Mouse (Mus musculus): Measurements from ENCODE around the gene Gm45713. TPM values are rescaled to one million over a fixed set of nuclear protein-coding genes. Genes with fewer than 3 reads are reported as not detected.
A peak's percentile ranks its signal among the peaks of the same experiment; 100 is the strongest.
"Not testable (repeated sequence)": the region's sequence is repeated elsewhere in the genome, so short reads cannot be mapped to it uniquely, and the experiment has no call there.

Gm45713 gene
- total RNA-seq, 2 experiments from 2014 or later: not detected

DNA sequence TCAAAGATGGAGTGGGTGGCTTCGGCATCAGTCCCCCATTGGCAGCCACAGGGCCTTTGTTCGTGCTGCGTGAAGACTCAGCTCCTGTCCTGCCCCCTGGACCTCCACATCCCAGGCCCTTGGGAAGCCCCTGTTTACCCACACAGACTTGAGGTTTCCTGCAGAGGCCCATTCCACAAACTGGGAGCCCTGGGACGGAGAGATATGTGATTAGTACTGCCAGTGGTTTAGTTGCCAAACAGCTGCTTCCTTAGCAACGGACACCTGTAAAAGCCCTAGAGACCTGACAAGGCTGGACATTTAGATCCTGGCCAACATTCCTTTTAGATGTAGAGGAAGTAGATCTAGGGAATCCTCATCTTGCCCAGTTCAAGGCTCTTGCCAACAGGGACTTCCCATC lies 5.9 kb upstream of the Gm45713 start:
- DNase-seq: no peak

- DNase-seq: no peak
These were observed 5.3 kb upstream of the Gm45713 start for GRCm38 (mm10) chr7:45141319-45141718.

DNA sequence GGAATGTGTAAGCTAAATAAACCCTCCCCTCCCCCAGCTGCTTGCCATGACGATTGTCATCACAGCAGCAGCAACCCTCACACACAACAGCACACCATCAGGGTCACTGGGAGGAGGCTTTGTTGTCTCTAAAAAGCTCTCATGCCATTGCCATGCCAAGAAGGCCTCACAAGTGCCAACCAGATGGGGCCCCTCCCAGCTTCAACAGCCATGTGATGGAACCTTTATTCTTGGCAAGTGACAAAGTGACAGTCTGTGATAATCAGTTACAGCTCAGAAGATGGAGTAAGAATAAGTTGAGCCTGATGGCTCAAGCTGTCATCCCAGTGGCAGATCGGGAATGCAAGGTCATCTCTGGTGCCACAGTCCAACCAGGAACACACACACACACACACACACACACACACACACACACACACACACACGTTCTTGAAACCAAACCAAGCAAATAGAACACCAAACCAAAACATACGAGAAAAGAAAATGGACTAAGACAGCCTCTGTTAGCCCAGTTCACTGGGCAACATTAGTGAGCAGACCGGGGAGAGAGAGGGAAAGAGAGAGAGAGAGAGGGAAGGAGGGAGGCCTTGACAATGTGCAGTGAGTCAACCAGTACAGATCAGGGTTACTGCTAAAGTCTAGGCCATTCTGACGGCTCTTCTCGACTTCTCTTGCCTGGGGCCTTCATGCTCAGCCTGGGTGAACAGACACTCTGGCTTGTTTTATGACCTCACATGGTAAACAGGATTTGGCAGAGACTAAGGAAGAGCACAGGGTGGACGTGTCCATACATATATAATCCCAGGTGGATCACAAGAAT lies 4.1 kb upstream of the Gm45713 start:
- DNase-seq: no peak

DNA sequence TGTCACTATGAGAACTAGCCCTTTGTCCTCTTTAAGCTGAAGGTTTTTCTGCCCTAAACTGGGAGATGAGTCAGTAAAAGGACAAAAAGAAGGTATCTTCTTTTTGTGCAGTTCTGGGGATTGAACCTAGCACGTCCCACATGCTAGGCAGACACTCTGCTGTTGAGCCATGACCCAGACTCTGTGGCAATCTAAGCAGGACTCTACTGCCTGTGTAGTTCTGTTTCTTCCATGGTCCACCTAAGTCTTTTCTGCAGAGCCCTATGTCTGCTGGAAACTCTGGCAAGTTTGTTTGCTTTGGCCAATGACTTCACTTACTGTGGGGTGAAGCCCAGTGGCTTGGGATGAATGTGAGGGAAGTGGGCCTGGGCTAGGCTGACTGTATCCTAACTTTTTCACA lies 2.4 kb upstream of the Gm45713 start:
- no peak for DNase-seq

- no peak for DNase-seq
These were observed 1.4 kb upstream of the Gm45713 start for GRCm38 (mm10) chr7:45137171-45138006.

- no peak for DNase-seq
These were observed 661 bp downstream of the Gm45713 start for GRCm38 (mm10) chr7:45135370-45135769.

- DNase-seq: no peak
These were observed 1.4 kb downstream of the Gm45713 start for GRCm38 (mm10) chr7:45134544-45135026.

DNA sequence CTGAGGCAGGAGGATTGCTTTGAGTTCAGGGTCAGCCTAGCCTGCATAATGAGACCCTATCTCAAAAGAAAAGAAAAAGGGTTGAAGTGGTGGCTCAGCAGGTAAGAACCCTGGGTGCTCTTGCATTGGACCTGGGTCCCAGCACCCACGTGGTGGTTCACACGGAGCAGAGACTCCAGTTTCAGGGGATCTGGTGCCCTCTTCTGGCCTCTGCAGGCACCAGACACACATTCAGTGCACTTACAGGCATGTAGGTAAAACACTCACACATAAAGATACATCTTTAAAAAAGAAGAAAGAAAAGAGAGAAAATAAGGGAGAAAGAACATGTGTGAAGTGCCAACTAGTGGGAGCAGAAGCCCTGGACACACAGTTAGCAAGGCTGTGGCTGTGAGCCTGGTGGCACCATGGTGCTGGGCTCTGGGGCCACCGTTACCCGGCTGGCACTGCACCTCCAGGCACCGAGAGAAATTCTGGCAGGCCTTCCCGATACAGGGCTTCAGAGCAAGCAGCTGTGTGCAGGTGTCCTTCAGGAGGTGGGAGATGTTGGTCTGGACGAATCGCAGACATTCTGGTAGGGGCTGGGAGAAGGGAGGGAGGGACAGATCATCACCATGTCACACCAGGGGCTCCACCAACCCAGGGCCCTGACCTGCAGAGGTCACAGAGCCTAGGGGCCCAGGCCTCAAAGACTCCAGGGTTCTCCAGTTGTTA lies 2.4 kb downstream of the Gm45713 start:
- DNase-seq: no peak

GRCm38 (mm10) chr7:45131850-45132249 lies 4.2 kb downstream of the Gm45713 start:
- no peak for DNase-seq

GRCm38 (mm10) chr7:45129776-45130512 lies 6.1 kb downstream of the Gm45713 start:
- no peak for DNase-seq

GRCm38 (mm10) chr7:45129318-45129717 lies 6.7 kb downstream of the Gm45713 start:
- DNase-seq: peak; percentile 51

GRCm38 (mm10) chr7:45128624-45129246 lies 7.3 kb downstream of the Gm45713 start, which contains the start of gene Rpl13a:
Rpl13a (minus strand) TSS chr7:45128761.
- peak; percentile 99 for DNase-seq

DNA sequence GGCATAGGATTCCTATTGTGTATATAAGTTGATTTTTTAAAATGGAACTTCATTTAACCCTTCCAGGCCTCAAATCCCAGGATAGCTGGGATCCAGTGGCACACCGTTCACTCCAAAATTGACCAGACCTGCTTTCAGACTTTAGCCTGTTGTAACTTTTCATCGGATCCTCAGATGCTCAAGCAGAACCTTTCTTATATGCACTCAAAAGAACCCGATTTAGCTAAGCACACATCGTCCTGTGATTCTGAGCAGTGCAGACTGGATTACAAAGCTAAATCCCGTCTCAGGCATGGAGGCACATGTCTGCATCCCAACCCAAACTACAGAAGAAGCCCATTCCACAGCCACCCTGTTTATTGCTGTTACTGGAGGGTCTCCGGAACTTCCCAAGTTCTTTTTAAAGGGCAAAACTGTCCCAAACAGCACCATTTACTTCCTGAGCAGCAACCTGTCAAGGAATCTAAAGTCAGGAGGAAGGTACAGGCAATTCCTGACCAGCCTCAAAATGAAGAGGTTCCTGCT lies 8.3 kb downstream of the Gm45713 start:
- no peak for DNase-seq

GRCm38 (mm10) chr7:45126844-45127699 lies 9.0 kb downstream of the Gm45713 start:
- no peak for DNase-seq

DNA sequence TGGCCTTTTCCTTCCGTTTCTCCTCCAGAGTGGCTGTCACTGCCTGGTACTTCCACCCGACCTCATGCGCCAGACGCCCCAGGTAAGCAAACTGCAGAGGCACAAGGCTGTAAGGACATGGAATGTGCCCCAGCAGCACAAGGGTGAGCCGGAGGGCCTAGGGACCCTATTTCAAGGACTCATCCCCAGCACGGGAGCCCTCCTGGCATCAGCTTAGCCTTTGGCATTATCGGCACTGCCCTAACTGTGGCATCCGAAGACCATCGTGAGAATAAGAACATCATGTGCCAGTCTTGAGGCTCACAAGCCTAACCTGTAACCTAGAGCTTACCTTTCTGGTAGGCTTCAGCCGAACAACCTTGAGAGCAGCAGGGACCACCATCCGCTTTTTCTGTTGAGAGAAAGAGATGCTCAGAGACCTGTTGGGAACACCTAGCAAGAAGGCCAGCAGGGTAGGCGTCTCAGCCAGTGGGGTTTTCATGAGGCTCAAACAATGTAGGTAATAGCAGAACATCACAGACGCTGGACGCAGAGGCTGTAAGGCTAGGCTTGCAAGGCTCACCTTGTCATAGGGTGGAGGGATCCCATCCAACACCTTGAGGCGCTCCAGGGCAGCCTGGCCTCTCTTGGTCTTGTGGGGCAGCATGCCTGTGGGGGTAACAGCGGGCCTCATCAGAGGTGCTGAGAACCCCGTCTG lies 9.7 kb downstream of the Gm45713 start:
- no peak for DNase-seq

GRCm38 (mm10) chr7:45125649-45126048 lies 10.4 kb downstream of the Gm45713 start:
- DNase-seq: not testable (repeated sequence)

- DNase-seq: no peak
These were observed 10.9 kb downstream of the Gm45713 start for GRCm38 (mm10) chr7:45125144-45125600.

DNA sequence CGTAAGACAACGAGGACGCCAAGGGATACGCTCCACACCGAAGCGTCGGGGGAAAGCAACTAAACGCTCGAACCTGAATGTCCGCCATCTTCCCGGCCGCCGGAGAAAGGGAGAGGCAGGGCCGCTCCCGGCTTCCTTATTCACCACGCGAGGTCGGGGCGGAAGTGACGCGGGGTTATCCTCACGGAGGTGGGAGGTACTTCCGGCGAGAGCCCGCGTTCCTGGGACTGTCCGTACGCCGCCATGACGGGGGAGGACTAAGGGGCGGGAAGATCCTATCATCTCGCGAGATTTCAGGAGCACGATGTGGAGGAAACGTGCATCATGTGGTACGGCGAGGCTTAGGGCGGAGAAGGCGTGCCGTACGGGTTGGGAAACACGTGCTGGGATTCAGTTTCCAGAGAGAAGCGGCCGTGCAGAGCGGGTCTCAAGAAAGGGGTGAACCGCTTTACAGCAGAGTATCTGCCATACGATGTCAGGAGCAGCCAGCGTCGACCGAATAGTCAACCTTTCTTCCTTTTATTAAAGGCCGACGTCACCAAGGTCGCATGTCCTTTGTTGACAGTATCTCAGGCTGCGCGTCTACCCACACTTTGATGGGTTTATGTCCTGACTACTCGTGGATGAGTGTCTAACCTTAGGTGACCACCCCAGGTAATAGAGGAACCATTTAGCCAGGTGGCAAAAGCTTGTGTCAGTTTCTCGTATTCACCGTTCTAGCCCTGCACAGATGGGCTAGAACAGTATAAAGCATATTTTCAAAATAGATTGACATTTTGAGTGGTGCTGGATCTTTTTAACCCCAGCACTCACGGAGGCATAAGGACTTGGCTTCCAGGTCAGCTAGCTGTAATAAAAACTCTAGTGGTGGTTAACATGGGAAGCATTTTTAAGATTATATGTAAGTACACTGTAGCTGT lies 11.5 kb downstream of the Gm45713 start, which contains the start of gene Rps11:
Gene Rps11 (minus strand): TSS at position 216 of the 920 bp plus-strand sequence.
- DNase-seq: peak; percentile 98
